Mouse (Mus musculus) heart, embryonic 14.5 days (tissue): Measurements from ENCODE around the gene Fsd2. TPM values are rescaled to one million over a fixed set of nuclear protein-coding genes. Genes with fewer than 3 reads are reported as not detected.

Experiments
- ATAC-seq: fragments of 200-750 bp; cut with Nextera tagmentation; 2 replicates; pipeline ENCODE4 v1.8.0; 2017; ENCODE audit warnings: low read depth, moderate TSS enrichment; ENCODE audit not compliant: insufficient number of reproducible peaks, insufficient read depth, low FRiP score
- H3K27ac ChIP-seq, 2 experiments: fragments of 200-500 bp in 1 of 2; fragments of 300-500 bp in 1 of 2; sonication (generic) in 1 of 2; replicated peaks in 1 of 2; 2 replicates each; pipeline ENCODE4 v1.5.1; 2012 to 2014; ENCODE audit warnings: low read depth in 2 of 2, low read length in 2 of 2, control low read depth in 1 of 2, mild to moderate bottlenecking in 1 of 2, mixed read lengths in 1 of 2; ENCODE audit not compliant: control insufficient read depth in 1 of 2, insufficient read depth in 1 of 2
- H3K27me3 ChIP-seq: fragments of 300-500 bp; sonication (generic); 2 replicates; pipeline ENCODE4 v1.6.1; 2014; ENCODE audit warnings: mild to moderate bottlenecking, low read length, control low read depth; ENCODE audit not compliant: control insufficient read depth, insufficient read depth
- H3K36me3 ChIP-seq: fragments of 300-500 bp; sonication (generic); 2 replicates; pipeline ENCODE4 v1.6.1; 2014; ENCODE audit warnings: mild to moderate bottlenecking, control low read depth, low read length, mixed read lengths; ENCODE audit not compliant: control insufficient read depth, insufficient read depth
- H3K4me1 ChIP-seq, 2 experiments: fragments of 200-500 bp in 1 of 2; fragments of 300-500 bp in 1 of 2; sonication (generic) in 1 of 2; 2 replicates each; pipeline ENCODE4 v1.6.1; 2012 to 2014; ENCODE audit warnings: low read length in 2 of 2, control low read depth in 1 of 2, mixed read lengths in 1 of 2; ENCODE audit not compliant: control insufficient read depth in 2 of 2, insufficient read depth in 2 of 2
- H3K4me2 ChIP-seq: fragments of 300-500 bp; sonication (generic); 2 replicates; pipeline ENCODE4 v1.6.1; 2014; ENCODE audit warnings: mild to moderate bottlenecking, low read length
- H3K4me3 ChIP-seq, 2 experiments: fragments of 200-500 bp in 1 of 2; fragments of 300-500 bp in 1 of 2; sonication (generic) in 1 of 2; 2 replicates each; pipeline ENCODE4 v1.5.1; 2012 to 2014; ENCODE audit warnings: low read length in 2 of 2, mild to moderate bottlenecking in 2 of 2, control low read depth in 1 of 2, low read depth in 1 of 2, moderate library complexity in 1 of 2; ENCODE audit not compliant: control insufficient read depth in 1 of 2, insufficient read depth in 1 of 2
- H3K9ac ChIP-seq: fragments of 300-500 bp; sonication (generic); 2 replicates; pipeline ENCODE4 v1.6.1; 2014; ENCODE audit warnings: mild to moderate bottlenecking, low read length
- H3K9me3 ChIP-seq: fragments of 300-500 bp; sonication (generic); 2 replicates; pipeline ENCODE4 v1.6.1; 2016; ENCODE audit warnings: low read length, control low read depth; ENCODE audit not compliant: control insufficient read depth
- WGBS: fragments of 180-500 bp; shearing (Covaris S2); extraction: QIAGEN DNeasy Blood & Tissue Kit; methylation state at CpG from one replicate; pipeline ENCODE4 v1.1.7; 2014; 5-methylcytosine and 5-hydroxymethylcytosine counted together
- polyA plus RNA-seq: library from polyadenylated mRNA; unstranded; fragments of >200 nt; fragmentation: Nextera tagmentation; extraction: Ambion mirVana; gene quantifications from 2 replicates; pipeline ENCODE4 v1.2.1, GENCODE M21; 2014

Gene Fsd2
- polyA plus RNA-seq, 1 experiment from 2014 or later = 60.6 TPM

- 58% methylated on average over 4 of the region's 4 CpGs for WGBS
- H3K27ac ChIP-seq = no peak overlapping the region
- H3K36me3 ChIP-seq = peaks cover 49% of the 10 kb centered on the region
- no peaks in the 10 kb centered on the region for H3K27me3 ChIP-seq
- ATAC-seq = no peak
- H3K4me1 ChIP-seq = peaks cover 9 to 19% of the 10 kb centered on the region in 2 experiments; a peak in 3 of 4 replicates
- H3K4me3 ChIP-seq = no peak overlapping the region
- H3K9ac ChIP-seq = no peak overlapping the region
- no peak overlapping the region for H3K4me2 ChIP-seq
- no peaks in the 10 kb centered on the region for H3K9me3 ChIP-seq
These were observed 8.8 kb downstream of the Fsd2 start for GRCm38 (mm10) chr7:81557985-81558360.

GRCm38 (mm10) chr7:81557252-81557984, 9.3 kb downstream of the Fsd2 start:
- 58% methylated on average over 7 of the region's 7 CpGs for WGBS
- H3K36me3 ChIP-seq = peaks cover 54% of the 10 kb centered on the region

DNA sequence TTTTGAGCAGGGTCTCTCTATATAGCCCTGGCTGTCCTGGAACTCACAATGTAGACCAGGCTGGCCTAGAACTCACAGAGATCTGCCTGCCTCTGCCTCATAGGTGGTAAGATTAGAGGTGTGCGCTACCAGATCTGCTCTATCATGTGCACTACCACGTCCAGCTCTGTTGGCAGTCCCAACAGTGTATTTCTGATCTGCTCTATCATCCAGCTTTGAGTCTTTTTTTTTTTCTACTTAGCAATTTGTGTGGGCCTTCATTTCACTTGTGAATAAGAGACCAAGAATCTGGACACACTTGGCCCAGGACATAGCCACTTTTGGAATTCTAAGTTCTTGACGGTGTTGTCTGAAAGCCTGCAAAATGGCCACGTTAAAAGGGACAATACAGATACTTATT, 9.9 kb downstream of the Fsd2 start:
- H3K27me3 ChIP-seq = no peaks in the 10 kb centered on the region

More at GRCm38 (mm10) chr7:81557252-81557984, 9.3 kb downstream of the Fsd2 start:
- no peak for ATAC-seq
- H3K27ac ChIP-seq = peak overlapping the region in 1 of 2 experiments; percentile 26; a peak in 1 of 4 replicates
- H3K27me3 ChIP-seq = no peaks in the 10 kb centered on the region
- H3K9me3 ChIP-seq = no peaks in the 10 kb centered on the region
- H3K4me1 ChIP-seq = peaks cover 9 to 17% of the 10 kb centered on the region in 2 experiments; a peak in 3 of 4 replicates
- H3K9ac ChIP-seq = no peak overlapping the region
- H3K4me2 ChIP-seq = no peak overlapping the region
- H3K4me3 ChIP-seq = no peak overlapping the region

GRCm38 (mm10) chr7:81554369-81554768, 12.4 kb downstream of the Fsd2 start:
- Histone ChIP-seq H3K36me3 (peaks cover 75% of the 10 kb centered on the region), H3K4me3 (no peak overlapping the region), H3K4me2 (no peak overlapping the region), H3K9me3 (no peaks in the 10 kb centered on the region), H3K27ac (no peak overlapping the region), H3K27me3 (no peaks in the 10 kb centered on the region), H3K9ac (no peak overlapping the region), H3K4me1 (peaks cover 0 to 2% of the 10 kb centered on the region in 2 experiments; a peak in 1 of 4 replicates)
- WGBS = 72% methylated on average over 2 of the region's 2 CpGs
- ATAC-seq = no peak

More for the DNA sequence above, 9.9 kb downstream of the Fsd2 start:
- Histone ChIP-seq H3K9ac (no peak overlapping the region), H3K27ac (peak overlapping the region; percentile 26 to 30; a peak in 2 of 4 replicates), H3K4me3 (no peak overlapping the region), H3K4me1 (peaks cover 9 to 17% of the 10 kb centered on the region in 2 experiments; a peak in 3 of 4 replicates), H3K9me3 (no peaks in the 10 kb centered on the region), H3K4me2 (no peak overlapping the region), H3K36me3 (peaks cover 60% of the 10 kb centered on the region)
- no peak for ATAC-seq
- WGBS = 76% methylated on average over 4 of the region's 4 CpGs

GRCm38 (mm10) chr7:81553589-81553988, 13.2 kb downstream of the Fsd2 start:
- no peak overlapping the region for H3K27ac ChIP-seq
- H3K9me3 ChIP-seq = no peaks in the 10 kb centered on the region
- peaks cover 75% of the 10 kb centered on the region for H3K36me3 ChIP-seq
- no peak overlapping the region for H3K4me3 ChIP-seq
- WGBS = 33% methylated on average over 4 of the region's 4 CpGs
- peaks cover 0 to 2% of the 10 kb centered on the region in 2 experiments; a peak in 1 of 4 replicates for H3K4me1 ChIP-seq
- no peak overlapping the region for H3K9ac ChIP-seq
- H3K27me3 ChIP-seq = no peaks in the 10 kb centered on the region
- no peak overlapping the region for H3K4me2 ChIP-seq
- ATAC-seq = no peak

DNA sequence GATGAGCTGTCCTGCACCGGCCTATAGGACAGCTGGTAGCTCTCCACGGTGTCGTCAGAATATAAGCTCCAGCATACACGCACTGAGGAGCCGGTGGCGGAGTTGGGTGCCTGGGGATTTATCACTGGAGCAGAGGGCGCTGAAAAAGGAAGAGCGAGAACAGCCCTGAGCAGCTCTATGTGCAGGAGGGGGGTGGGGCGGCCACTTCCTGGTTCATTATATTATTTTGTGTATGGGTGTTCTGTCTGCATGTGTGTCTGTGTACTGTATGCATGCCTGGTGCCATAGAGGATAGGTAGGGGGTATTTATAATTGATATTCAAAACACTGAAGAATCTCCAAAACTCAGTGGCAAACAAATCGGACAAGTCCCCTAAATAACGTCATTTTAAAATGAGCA, 17.9 kb downstream of the Fsd2 start:
- no peaks in the 10 kb centered on the region; a peak in 1 of 4 replicates for H3K4me1 ChIP-seq
- no peak overlapping the region for H3K27ac ChIP-seq
- no peaks in the 10 kb centered on the region for H3K9me3 ChIP-seq
- peaks cover 98% of the 10 kb centered on the region for H3K36me3 ChIP-seq
- WGBS = 64% methylated on average over 11 of the region's 11 CpGs
- H3K9ac ChIP-seq = no peak overlapping the region
- no peaks in the 10 kb centered on the region for H3K27me3 ChIP-seq
- no peak overlapping the region for H3K4me2 ChIP-seq
- no peak for ATAC-seq
- H3K4me3 ChIP-seq = no peak overlapping the region

DNA sequence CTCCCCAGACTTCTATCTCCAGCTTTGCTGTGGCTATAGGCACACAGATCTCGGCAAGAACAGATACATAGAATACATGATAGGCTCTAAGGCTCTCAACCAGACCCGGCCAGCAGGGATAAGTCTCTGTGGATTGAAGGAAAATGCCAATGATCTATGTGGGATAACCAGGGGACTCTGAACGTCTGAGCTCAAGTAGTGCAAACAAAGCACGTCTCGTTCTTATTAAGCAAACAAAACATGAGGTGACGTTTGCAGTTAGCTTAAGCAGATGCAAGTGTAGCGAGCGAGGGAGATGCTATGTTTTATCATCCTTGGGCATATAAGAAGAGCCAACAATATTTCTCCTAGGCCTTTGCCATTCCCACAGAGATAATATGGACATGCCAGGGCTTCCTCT, 23.8 kb downstream of the Fsd2 start:
- no peak overlapping the region for H3K27ac ChIP-seq
- H3K4me2 ChIP-seq = no peak overlapping the region
- peaks cover 97% of the 10 kb centered on the region for H3K36me3 ChIP-seq
- no peaks in the 10 kb centered on the region for H3K27me3 ChIP-seq
- H3K9me3 ChIP-seq = no peaks in the 10 kb centered on the region
- ATAC-seq = no peak
- WGBS = 87% methylated on average over 8 of the region's 8 CpGs
- no peaks in the 10 kb centered on the region for H3K4me1 ChIP-seq
- no peak overlapping the region for H3K9ac ChIP-seq
- H3K4me3 ChIP-seq = no peak overlapping the region
